Mouse (Mus musculus): ENCODE measurements at regions not wholly inside any gene's neighbourhood (a gene's known extent, or its start where the extent isn't known, plus 50 kb on each side); places are given as distances from the start of the nearest gene placed in this dataset.
"Not testable (repeated sequence)": the region's sequence is repeated elsewhere in the genome, so short reads cannot be mapped to it uniquely, and the experiment has no call there.

GRCm38 (mm10) chr13:7233399-7233798 lies 584.8 kb upstream of the Pfkp start:
- Histone ChIP-seq H3K4me2 (no peak overlapping the region), H3K36me3 (no peaks in the 10 kb centered on the region), H3K27me3 (no peaks in the 10 kb centered on the region), H3K4me3 (no peak overlapping the region), H3K9ac (no peak overlapping the region), H3K27ac (replicated peaks) (no peak overlapping the region), H3K9me3 (no peaks in the 10 kb centered on the region), H3K4me1 (replicated peaks) (no peaks in the 10 kb centered on the region)
- ATAC-seq (ENCODE audit: low read depth): no peak
- WGBS: 16% methylated on average over 2 of the region's 2 CpGs

GRCm38 (mm10) chr13:7206626-7207211 lies 558.1 kb upstream of the Pfkp start:
- H3K9me3 ChIP-seq: no peaks in the 10 kb centered on the region
- WGBS: 72% methylated on average over 5 of the region's 5 CpGs
- H3K9ac ChIP-seq: no peak overlapping the region
- no peak overlapping the region for H3K4me2 ChIP-seq
- H3K4me1 ChIP-seq (replicated peaks): no peaks in the 10 kb centered on the region
- H3K36me3 ChIP-seq: no peaks in the 10 kb centered on the region
- no peak overlapping the region for H3K4me3 ChIP-seq
- no peaks in the 10 kb centered on the region for H3K27me3 ChIP-seq
- H3K27ac ChIP-seq (replicated peaks): no peak overlapping the region
- ATAC-seq (ENCODE audit: low read depth): no peak

GRCm38 (mm10) chr13:7195990-7196389 lies 547.4 kb upstream of the Pfkp start:
- 0 out of 2 replicates have a peak, but pooled peaks cover 6% of the 10 kb centered on the region for H3K4me1 ChIP-seq (replicated peaks)
- H3K9ac ChIP-seq: no peak overlapping the region
- no peak overlapping the region for H3K27ac ChIP-seq (replicated peaks)
- no peaks in the 10 kb centered on the region for H3K9me3 ChIP-seq
- WGBS: 25% methylated on average over 6 of the region's 6 CpGs
- H3K27me3 ChIP-seq: no peaks in the 10 kb centered on the region
- no peaks in the 10 kb centered on the region for H3K36me3 ChIP-seq
- H3K4me3 ChIP-seq: no peak overlapping the region
- no peak overlapping the region for H3K4me2 ChIP-seq
- no peak for ATAC-seq (ENCODE audit: low read depth)

GRCm38 (mm10) chr13:7182216-7182751 lies 533.7 kb upstream of the Pfkp start:
- no peak overlapping the region for H3K4me3 ChIP-seq
- no peak for ATAC-seq (ENCODE audit: low read depth)
- no peak overlapping the region for H3K9ac ChIP-seq
- H3K4me1 ChIP-seq (replicated peaks): no peaks in the 10 kb centered on the region
- WGBS: 32% methylated on average over 4 of the region's 4 CpGs
- no peak overlapping the region for H3K4me2 ChIP-seq
- H3K36me3 ChIP-seq: no peaks in the 10 kb centered on the region
- H3K27ac ChIP-seq (replicated peaks): no peak overlapping the region
- no peaks in the 10 kb centered on the region for H3K27me3 ChIP-seq
- H3K9me3 ChIP-seq: no peaks in the 10 kb centered on the region

GRCm38 (mm10) chr13:7175561-7176160 lies 527.1 kb upstream of the Pfkp start:
- H3K9ac ChIP-seq: no peak overlapping the region
- 79% methylated on average over 9 of the region's 9 CpGs for WGBS
- no peaks in the 10 kb centered on the region for H3K27me3 ChIP-seq
- H3K36me3 ChIP-seq: no peaks in the 10 kb centered on the region
- H3K4me3 ChIP-seq: no peak overlapping the region
- no peaks in the 10 kb centered on the region for H3K9me3 ChIP-seq
- no peak overlapping the region for H3K27ac ChIP-seq (replicated peaks)
- no peak overlapping the region for H3K4me2 ChIP-seq
- H3K4me1 ChIP-seq (replicated peaks): no peaks in the 10 kb centered on the region
- no peak for ATAC-seq (ENCODE audit: low read depth)

- not testable (repeated sequence) for ATAC-seq (ENCODE audit: low read depth); H3K4me1 ChIP-seq (replicated peaks); H3K27ac ChIP-seq (replicated peaks); H3K4me3 ChIP-seq; H3K9ac ChIP-seq; H3K4me2 ChIP-seq; H3K9me3 ChIP-seq; H3K27me3 ChIP-seq; H3K36me3 ChIP-seq
- 64% methylated on average over 3 of the region's 3 CpGs for WGBS
Observed at GRCm38 (mm10) chr13:7170035-7170434, 521.5 kb upstream of the Pfkp start.

- Histone ChIP-seq H3K4me3 (no peak overlapping the region), H3K4me1 (replicated peaks) (no peaks in the 10 kb centered on the region), H3K4me2 (no peak overlapping the region), H3K9ac (no peak overlapping the region), H3K27me3 (no peaks in the 10 kb centered on the region), H3K9me3 (no peaks in the 10 kb centered on the region), H3K27ac (replicated peaks) (no peak overlapping the region), H3K36me3 (no peaks in the 10 kb centered on the region)
- no peak for ATAC-seq (ENCODE audit: low read depth)
- 80% methylated on average over 4 of the region's 4 CpGs for WGBS
Observed at GRCm38 (mm10) chr13:7146337-7146736, 497.8 kb upstream of the Pfkp start.

GRCm38 (mm10) chr13:7110572-7110971 lies 462.0 kb upstream of the Pfkp start:
- no peak for ATAC-seq (ENCODE audit: low read depth)
- Histone ChIP-seq H3K4me2 (no peak overlapping the region), H3K27ac (replicated peaks) (no peak overlapping the region), H3K27me3 (no peaks in the 10 kb centered on the region), H3K36me3 (no peaks in the 10 kb centered on the region), H3K4me3 (no peak overlapping the region), H3K9me3 (no peaks in the 10 kb centered on the region), H3K9ac (no peak overlapping the region), H3K4me1 (replicated peaks) (no peaks in the 10 kb centered on the region)
- WGBS: 78% methylated on average over 4 of the region's 4 CpGs

- no peak overlapping the region for H3K4me3 ChIP-seq
- no peaks in the 10 kb centered on the region for H3K9me3 ChIP-seq
- ATAC-seq (ENCODE audit: low read depth): no peak
- H3K4me2 ChIP-seq: no peak overlapping the region
- H3K36me3 ChIP-seq: no peaks in the 10 kb centered on the region
- WGBS: 86% methylated on average over 4 of the region's 4 CpGs
- no peaks in the 10 kb centered on the region for H3K27me3 ChIP-seq
- no peak overlapping the region for H3K9ac ChIP-seq
- no peaks in the 10 kb centered on the region for H3K4me1 ChIP-seq (replicated peaks)
- H3K27ac ChIP-seq (replicated peaks): no peak overlapping the region
Observed at GRCm38 (mm10) chr13:7103289-7103688, 454.7 kb upstream of the Pfkp start.

- Histone ChIP-seq H3K9ac (no peak overlapping the region), H3K4me2 (no peak overlapping the region), H3K27ac (replicated peaks) (0 out of 2 replicates have a peak overlapping the region, but pooled peaks have one; percentile 4), H3K9me3 (no peaks in the 10 kb centered on the region), H3K27me3 (no peaks in the 10 kb centered on the region), H3K4me1 (replicated peaks) (no peaks in the 10 kb centered on the region), H3K36me3 (no peaks in the 10 kb centered on the region), H3K4me3 (no peak overlapping the region)
- WGBS: 67% methylated on average over 11 of the region's 11 CpGs
- ATAC-seq (ENCODE audit: low read depth): peak; percentile 27; the same call in 1 of the 2 replicates
Observed at GRCm38 (mm10) chr13:7093072-7093649, 444.6 kb upstream of the Pfkp start.

GRCm38 (mm10) chr13:7090916-7091315 lies 442.3 kb upstream of the Pfkp start:
- Histone ChIP-seq H3K4me3 (no peak overlapping the region), H3K27me3 (no peaks in the 10 kb centered on the region), H3K27ac (replicated peaks) (no peak overlapping the region), H3K9ac (no peak overlapping the region), H3K36me3 (no peaks in the 10 kb centered on the region), H3K9me3 (no peaks in the 10 kb centered on the region), H3K4me2 (no peak overlapping the region), H3K4me1 (replicated peaks) (no peaks in the 10 kb centered on the region)
- ATAC-seq (ENCODE audit: low read depth): no peak
- 88% methylated on average over 2 of the region's 2 CpGs for WGBS

- Histone ChIP-seq H3K27me3 (no peaks in the 10 kb centered on the region), H3K36me3 (no peaks in the 10 kb centered on the region), H3K9me3 (no peaks in the 10 kb centered on the region), H3K4me2 (no peak overlapping the region), H3K4me3 (no peak overlapping the region), H3K9ac (no peak overlapping the region), H3K4me1 (replicated peaks) (peaks cover 4% of the 10 kb centered on the region), H3K27ac (replicated peaks) (no peak overlapping the region)
- 46% methylated on average over 3 of the region's 3 CpGs for WGBS
- peak; percentile 78 for ATAC-seq (ENCODE audit: low read depth)
Observed at GRCm38 (mm10) chr13:7066211-7066610, 417.6 kb upstream of the Pfkp start.
